Mouse (Mus musculus): Measurements from ENCODE around the gene Cdh13.

Gene Cdh13

DNA sequence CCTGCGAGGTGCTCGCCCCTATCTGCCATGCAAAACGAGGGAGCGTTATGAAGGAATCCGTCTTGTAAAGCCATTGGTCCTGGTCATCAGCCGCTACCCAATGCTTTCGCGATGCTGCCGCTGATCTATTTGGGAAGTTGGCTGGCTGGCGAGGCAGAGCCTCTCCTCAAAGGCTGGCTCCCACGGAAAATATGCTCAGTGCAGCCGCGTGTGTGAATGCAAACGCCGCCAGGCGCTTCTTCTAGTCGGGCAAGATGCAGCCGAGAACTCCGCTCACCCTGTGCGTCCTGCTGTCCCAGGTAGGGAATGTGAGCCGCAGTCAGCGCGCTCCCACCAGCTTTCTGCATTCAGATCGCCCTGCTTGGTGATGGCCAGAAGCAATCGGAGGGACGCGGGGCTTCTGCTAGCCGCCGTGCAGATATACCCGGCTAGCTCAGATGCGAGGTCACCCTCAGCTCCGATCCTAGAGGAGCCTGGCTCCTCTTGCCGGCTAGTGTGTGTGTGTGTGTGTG, at the start of gene Cdh13:
TSS of gene Cdh13 (plus strand) at position 134 of the 512 bp plus-strand sequence.
- peak in 1 of 2 experiments; percentile 84 for DNase-seq (ENCODE audit: low spot score in 2 of 2)

DNA sequence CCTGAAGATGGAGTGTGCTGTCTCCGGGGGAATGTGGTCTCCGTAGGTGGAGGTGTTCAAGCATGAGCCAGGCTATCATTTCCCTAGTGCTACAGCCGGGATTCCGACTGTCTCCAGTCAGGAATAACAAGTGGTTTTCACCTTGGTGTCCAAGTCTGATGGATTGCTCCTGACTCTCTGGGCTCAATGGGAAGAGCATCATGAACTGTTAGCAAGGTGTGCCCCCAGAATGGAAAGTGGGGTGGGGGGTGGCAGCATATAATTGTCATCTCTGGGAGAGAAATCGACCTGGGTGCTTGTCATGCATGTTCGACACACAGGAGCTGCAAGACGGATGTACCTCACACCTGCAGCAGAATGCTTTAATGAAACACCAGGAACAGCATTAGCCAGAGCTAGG, 47.9 kb upstream of the Cdh13 start:
- DNase-seq (ENCODE audit: low spot score in 2 of 2), result no peak

DNA sequence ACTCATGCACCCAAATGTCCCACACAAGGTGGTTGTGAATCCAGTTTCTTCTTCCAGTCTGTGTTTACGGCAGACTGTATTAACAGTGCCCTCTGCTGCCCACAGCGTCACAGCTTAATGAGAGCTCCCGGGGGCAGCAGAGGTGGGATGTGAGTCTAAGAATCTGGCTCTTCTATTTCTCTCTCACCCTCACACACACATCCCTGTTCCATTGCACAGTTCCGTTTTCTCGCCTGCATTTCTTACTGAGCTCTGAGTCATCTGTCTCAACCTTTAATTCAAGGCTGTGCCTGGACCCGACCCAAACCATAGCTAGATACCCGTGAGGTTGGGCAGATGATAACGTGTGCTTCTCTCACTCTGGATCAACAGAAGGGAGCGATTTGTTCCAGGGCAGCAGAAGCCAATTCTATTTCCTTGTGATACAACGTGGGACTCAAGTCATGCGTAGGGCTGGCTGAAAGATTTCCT, 46.3 kb upstream of the Cdh13 start:
- DNase-seq (ENCODE audit: low spot score in 2 of 2), result peak; percentile 33 to 74

DNA sequence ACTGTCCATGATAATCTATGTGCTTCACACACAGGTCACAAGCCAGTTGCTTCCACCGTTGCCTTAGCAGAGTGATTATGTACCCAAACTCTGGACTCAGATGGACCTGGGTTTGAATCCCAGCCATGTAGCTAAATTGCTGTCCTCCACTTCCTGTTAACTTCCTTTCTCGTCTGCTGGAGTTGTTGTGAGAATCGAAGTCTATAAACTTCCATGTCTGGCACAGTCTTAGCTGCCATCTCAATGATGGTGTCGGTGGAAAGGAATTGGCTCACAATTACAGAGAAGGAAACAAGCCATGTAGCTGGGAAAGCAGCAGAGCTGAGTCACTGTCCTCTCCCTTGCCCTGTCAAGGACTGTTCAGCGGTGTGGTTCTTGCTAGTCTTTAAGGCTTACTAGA, 45.4 kb upstream of the Cdh13 start:
- DNase-seq (ENCODE audit: low spot score in 2 of 2), result no peak

DNA sequence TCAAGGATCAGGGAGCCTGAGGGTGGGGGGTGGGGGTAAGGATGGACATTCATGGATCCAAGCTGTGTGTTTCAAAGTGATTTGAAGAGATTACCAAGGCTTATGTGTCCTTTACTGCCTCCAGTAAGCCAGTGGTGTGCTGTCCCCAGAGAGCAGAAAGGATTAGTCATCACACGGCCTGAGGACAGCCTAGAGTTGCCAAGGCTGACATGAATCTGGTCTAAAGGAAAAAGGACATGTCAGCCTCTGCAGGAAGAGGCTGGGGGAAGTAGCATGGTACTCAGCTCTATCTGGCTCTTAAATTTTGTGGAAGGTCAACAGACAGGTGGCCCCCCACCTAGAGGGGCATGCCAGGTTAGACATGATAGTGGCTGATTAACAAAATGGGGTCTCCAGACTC, 44.3 kb upstream of the Cdh13 start:
- DNase-seq (ENCODE audit: low spot score in 2 of 2), result no peak

DNA sequence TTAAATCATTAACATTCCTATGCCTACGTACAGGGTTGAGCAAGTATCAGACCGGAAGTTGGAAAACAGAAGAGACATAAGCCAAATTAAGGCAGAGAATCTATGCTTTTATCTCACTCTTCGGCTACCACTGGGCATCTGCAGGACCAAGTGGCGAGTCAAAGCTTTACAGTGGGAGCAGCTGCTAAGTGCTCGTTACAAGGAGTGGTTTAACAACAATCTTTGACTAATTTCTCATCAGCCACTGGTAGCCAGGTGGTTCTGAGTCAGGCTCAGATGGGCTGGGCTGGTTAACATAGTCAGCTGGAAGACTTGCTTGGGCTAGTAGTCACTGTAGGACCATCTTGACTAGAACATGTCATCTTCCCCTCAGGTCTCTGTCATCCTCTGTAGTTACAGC, 34.2 kb upstream of the Cdh13 start:
- DNase-seq (ENCODE audit: low spot score in 2 of 2), result no peak

DNA sequence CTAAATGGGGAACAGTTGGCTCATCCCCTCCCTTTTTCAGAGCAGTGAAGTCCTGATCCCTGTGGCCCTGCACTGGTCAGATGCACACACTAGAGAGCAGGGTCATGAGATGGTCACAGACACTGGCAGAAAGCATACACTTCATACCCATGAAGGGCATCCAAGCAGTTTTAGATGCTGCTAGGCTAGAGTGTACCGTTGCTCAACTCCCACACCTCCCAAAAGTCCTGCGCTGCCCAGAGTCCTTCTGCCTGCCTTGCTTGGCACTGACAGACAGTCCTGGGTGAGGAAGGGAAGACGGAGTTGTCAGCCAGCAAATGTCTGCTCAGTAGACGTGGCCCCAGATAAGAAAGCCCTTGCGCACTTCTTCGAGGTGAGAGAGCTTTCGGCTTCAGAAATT, 33.6 kb upstream of the Cdh13 start:
- no peak for DNase-seq (ENCODE audit: low spot score in 2 of 2)

DNA sequence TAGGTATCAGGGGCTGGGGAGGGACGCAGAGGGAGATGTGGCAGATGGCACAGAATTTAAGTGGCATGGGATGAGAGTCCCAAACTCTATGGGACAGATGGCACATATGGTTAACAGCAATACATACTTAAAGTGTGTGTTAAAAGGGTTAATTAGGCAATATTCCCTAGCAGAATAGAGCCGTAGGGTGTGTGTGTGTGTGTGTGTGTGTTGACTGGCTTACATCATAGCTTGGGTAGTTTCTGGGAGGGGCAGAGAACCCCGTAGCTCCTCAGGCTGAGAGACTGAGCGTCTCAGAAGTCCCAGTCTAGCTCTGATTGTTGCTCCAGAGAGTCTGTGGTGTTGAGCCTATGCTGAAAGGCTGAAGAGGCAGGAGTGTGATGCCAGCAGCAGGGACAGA, 20.4 kb upstream of the Cdh13 start:
- no peak for DNase-seq (ENCODE audit: low spot score in 2 of 2)

DNA sequence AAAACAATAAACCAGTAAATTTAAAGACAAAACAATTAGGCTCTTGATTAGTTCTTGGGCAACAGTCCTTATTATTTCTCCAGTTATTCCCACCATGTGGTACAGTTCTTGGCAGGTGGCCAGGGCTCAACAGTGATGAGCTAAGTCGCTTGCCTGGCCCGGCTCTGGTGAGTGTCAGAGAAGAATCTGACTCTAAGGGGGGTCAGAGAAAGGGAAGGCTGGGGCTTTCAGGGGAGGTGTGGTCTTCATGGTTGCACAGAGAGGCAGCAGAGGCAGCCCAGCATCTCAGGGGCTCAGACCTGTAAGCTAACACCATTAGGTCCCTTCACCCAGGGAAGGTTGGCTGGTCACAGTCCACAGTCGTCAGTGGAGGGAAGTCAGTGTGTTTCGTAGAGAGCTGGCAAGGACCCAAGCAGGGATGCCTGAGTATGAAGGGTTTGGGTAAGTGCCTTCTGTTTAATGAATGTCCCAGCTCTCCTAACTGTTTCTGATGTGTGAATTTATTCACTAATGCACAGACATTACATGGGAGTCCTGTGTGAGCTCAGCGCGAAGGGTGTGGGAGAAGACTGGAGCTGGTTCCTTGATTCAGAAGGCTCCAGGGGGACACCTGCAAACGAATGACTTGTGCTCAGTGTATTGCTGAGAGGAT, 12.7 kb upstream of the Cdh13 start:
- DNase-seq (ENCODE audit: low spot score in 2 of 2), result no peak

DNA sequence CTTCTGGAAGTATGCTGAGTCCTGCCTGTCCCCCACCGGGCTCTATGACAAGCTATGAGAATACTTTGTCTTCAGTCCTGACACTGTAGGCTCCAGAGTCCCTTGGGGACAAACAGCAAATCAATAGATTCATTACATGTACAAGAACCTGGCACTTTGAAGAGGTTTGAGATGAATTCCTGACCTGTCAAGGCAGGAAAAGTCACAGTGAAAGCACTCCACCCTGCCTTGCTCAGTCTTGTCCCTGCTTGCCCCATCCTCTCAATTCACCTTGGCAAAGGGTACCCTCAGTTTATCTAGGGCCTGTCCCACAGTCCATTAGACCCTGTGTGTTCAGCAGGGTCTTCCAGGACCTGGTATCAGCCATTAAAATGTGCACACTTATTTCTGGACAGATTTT, 11.0 kb upstream of the Cdh13 start:
- no peak for DNase-seq (ENCODE audit: low spot score in 2 of 2)

DNA sequence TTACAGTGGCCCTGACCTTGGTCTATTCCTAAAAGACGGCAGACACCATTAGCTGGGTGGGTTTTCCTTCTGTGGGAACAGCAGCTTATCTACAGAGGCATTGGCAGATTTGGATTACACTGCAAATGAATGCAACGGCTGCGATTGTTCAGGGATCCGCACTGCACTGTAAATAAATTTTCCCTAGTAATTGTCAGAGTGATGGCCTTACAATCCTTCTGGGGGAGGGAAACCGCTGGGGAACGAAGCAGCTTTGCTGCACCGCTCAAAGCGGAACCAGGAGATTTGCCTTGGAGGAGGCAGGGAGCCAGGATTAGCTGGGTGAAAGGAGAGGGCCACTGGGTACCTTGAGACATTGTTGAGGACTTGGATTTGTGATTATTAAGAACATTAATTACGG, 9.3 kb upstream of the Cdh13 start:
- no peak for DNase-seq (ENCODE audit: low spot score in 2 of 2)

DNA sequence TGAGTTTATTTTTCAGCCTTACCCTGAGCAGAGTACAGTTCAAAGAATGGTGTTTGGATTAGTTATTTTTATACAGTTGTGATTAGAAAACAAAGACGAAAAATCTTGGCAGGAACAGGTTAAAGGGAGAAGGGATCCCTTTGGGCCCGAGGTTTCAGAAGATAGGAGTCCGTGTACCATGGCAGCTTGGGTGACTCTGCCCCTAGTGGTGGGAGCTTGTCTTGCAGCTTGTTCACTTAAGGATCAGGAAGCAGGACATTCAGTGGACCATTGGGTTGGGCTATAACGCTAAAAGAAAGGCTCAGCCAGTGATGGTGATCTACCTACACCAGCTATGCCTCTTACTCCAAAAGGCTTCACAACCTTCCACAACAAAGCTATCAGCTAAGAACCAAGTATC, 8.8 kb upstream of the Cdh13 start:
- peak in 1 of 2 experiments; percentile 85 for DNase-seq (ENCODE audit: low spot score in 2 of 2)

DNA sequence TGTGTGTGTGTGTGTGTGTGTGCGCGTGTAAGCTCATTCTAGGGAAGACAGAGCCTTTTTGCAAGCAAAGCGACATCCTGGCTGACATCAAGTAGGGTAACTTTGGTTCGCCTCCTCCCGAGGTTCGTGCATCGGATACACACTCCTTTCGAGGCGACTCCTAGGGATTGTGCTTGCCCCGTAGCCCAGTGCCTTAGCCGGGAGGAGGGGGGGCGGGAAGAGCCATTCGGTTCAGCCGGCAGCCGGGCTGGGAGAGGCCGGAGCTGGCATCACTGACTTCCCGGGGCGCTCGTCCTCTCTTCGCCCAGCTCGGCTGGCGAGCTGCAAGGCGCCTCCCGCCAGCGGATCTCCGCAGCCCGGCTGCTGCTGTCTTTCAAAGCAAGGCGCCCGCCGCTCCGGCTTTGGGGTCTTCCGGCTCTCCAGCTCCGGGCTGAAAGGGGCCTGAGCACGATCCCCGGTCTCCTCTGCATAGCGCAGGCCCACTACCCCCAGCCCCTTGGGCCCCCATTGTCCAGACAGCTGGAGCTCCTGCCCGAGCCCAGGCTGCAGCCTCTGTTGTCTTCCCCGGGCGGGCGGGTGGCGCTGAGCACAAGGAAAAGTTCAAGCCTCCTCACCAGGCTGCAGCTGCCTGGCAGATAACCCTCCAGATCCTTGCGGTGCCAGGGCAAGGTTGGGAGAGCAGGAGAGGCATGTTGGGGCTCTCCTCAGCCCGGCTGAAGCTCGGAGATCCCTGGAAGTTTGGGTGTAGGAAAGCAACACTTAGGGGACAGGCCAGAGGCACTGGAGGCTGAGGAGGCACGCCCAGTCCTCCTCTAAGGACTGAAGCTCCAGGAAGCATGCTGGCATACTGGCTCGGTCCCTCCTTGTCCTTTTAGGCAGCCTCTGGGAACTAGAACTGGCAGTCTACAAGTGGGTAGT, 838 bp downstream of the Cdh13 start:
- DNase-seq (ENCODE audit: low spot score in 2 of 2), result peak in 1 of 2 experiments; percentile 29

DNA sequence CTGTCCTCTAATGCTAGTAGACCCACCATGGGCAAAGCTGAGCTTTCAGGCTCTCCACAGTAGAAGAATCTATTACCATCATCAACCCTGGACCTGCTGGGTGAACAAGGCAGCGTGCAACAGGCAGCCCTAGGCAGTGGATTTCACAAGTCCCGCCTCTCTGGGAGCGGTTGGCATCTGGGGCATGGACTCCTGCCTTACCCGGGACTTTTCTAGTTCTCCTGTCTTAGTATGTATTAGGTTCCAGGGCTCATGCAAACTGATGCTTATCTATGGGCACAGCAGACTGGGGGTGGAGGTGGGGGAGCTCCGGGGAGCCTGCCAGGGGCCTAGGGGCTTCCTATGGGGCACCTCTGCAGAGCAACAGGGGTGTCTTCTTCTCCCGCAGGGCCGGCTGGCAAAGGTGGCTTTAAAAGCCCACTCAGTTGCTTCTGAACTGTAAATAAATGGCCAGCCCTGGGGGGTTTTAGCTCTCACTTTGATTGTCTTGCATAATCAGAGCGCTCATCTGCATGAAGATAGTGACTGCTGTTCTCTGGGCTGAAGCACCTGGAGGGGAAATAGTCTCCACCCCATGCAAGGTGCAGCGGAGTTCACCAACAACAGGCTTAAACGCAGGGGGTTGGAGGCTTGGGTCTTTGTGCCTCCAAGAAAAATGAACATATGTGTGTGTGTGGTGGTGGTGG, 2.2 kb downstream of the Cdh13 start:
- no peak for DNase-seq (ENCODE audit: low spot score in 2 of 2)

DNA sequence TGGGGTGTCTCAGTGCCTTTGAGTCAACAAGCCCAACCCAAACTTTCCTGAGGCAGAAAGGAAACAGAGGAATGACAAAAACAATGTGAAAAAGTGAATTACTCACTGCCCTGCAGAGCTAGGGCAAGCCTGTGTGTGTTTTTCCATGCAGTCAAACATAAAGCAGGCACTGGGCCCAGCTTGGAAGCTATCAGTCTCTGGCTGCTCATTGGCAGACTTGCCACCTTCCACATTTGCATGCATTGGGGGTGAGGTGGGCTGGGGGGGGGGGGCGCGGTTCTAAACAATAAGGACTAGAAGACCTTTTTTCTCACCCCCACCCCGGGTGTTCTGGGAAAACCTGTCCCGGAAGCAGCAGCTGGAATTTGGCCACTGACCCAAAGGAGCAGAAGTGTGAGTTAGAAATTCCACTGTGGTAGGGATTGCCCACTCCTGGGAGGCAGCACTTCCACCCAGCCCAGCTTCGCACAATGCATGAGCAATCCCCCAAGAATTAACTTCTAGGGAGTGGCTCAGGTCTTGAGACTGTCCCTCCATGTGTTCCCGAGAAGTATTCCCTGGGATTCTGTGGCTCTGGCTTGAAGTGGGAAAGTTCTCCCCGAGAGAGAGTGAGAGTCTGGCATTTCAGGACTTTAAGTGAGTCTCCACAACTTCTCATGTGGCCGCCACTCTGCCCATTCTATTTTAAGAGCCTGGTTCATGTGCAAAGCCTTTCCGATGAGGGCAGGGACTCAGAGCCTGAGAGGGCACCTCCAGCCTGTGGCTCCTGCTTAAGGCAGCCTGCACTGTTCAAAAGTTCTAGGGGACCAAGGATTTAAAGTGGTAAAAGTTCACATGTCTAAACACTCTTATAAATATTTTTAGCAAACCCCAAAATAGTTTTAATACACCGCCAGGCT, 3.0 kb downstream of the Cdh13 start:
- no peak for DNase-seq (ENCODE audit: low spot score in 2 of 2)

DNA sequence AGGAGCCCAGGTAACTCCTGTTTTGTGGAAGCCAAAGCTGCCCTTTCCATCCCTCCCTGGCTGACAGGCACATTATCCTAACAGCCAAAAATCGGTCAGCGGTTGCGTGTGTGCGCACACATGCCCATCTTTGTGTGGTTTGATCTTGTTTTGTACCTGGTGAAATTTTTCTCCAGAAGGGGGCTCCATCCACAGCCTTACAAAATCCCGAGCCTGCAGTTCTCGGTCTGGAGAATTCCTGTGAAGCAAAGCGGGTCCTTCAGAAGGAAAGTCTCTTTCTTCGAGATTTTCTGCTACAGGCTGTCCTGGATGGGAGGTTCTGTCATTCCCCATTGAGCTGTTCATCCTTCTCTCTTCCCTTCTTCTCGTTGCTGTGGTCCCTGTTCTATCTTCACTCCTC, 4.0 kb downstream of the Cdh13 start:
- DNase-seq (ENCODE audit: low spot score in 2 of 2), result peak in 1 of 2 experiments; percentile 64

DNA sequence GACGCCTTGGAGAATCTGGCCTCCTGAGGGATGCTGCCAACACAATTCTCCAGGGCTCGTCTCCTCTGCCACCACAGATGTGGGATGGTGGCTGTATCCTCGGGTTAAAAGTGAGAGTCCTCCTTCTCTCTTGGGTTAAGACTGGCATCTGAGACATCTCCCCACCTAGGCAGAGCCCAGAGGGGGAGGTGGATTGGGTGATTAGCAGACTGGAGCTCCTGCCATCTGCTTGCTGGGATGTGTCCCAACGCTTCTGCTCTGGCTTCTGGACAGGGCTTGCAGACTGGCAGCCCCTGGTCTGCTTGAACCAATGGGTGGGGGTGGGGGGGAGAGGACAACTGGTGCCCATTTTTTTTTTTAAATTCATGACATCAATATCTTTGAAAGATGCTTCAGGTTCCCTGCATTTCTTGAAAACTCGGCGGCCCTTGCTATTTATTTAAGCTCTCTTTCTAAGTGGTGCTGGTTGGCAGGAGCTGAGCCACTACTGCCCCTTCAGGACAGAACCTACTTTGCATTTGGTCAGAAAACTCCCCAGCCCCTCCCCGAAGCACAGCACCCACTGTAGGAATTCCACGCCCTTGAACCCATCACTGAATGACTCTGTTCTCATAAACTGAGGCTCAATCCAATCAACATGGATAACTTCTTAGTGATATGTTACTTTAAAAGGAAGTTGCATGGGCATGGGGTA, 4.9 kb downstream of the Cdh13 start:
- DNase-seq (ENCODE audit: low spot score in 2 of 2), result no peak

DNA sequence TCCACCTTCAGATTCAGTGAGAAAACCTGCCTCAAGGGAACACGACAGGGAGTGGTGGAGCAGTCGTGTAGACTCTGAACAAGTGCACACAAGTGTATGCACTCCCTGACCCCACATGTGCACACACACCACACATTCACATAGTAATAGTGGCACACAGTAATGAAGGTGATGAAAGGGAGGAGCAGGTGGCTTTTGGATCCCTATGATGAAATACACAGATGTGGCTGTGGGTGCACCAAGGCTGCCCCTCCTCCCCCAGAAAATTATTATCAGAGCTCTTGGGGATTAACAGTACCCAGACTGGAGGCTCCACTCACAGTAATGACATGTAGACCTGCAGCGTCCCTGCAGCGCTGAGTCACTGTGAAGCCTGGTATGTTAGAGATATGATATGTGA, 5.6 kb downstream of the Cdh13 start:
- DNase-seq (ENCODE audit: low spot score in 2 of 2), result no peak

DNA sequence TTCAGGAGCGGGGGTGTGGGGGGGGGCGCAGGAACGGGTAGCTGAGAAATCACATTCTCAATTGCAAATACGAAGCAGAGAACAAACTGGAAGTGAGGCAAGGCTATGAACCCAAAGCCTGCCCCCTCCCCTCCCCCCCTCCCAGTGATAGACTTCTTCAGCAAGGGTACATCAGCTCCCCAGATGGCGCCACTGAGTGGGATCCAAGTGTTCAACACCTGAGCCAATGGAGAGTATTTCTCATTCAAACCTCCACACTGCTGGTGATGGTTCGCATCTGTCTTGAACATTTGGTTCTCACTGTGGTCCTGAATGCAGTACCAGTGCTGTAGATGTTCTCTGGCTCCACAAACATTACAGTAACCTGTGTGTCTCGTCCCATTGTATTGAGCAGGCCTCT, 6.0 kb downstream of the Cdh13 start:
- DNase-seq (ENCODE audit: low spot score in 2 of 2), result no peak

DNA sequence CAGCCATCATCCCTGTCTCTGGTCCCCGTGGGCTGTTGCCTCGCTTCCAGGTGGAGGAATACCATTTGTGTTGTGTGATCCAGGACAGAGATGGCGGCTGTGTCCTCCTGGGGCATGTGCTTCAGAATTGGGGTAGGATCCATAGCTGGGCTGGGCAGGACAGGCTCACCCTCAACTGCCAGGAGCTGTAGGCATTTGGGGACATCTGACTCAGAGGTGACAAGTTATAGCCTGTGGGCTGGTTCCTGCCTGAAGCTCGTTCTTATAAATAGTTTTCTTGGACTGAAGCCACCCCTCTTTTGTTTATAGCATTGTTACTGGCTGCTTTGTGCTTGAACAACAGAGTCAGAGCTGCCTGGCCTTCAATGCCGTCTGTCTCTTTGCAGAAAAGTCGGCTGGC, 6.7 kb downstream of the Cdh13 start:
- no peak for DNase-seq (ENCODE audit: low spot score in 2 of 2)

DNA sequence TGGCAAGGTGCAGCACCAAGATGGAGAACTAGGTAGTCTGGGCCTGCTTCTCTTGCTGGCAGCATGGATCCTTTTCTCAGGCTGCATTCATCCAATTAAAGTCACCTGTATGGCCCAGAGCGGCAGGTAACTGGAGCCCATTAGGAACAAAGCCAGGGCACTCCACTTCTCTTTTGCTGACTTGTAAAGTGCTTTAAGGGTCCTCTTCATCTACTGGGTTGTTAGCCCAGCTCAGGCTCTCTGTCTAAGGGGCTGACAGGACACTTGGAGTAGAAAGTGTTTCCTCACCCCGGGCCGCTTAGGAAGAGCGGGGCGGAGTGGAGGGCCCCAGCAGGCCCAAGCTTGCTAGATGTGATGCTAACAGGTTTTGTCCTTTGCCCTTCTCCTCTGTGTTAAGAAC, 12.9 kb downstream of the Cdh13 start:
- no peak for DNase-seq (ENCODE audit: low spot score in 2 of 2)

Measured in left cerebral cortex, adult 9 months (tissue).